Mouse (Mus musculus): ENCODE results near the gene Gm8281. TPM values are rescaled to one million over a fixed set of nuclear protein-coding genes. Genes with fewer than 3 reads are reported as not detected.

Gm8281 gene
- not detected in 4 replicates for total RNA-seq (2023; ENCODE audit: inconsistent age)

DNA sequence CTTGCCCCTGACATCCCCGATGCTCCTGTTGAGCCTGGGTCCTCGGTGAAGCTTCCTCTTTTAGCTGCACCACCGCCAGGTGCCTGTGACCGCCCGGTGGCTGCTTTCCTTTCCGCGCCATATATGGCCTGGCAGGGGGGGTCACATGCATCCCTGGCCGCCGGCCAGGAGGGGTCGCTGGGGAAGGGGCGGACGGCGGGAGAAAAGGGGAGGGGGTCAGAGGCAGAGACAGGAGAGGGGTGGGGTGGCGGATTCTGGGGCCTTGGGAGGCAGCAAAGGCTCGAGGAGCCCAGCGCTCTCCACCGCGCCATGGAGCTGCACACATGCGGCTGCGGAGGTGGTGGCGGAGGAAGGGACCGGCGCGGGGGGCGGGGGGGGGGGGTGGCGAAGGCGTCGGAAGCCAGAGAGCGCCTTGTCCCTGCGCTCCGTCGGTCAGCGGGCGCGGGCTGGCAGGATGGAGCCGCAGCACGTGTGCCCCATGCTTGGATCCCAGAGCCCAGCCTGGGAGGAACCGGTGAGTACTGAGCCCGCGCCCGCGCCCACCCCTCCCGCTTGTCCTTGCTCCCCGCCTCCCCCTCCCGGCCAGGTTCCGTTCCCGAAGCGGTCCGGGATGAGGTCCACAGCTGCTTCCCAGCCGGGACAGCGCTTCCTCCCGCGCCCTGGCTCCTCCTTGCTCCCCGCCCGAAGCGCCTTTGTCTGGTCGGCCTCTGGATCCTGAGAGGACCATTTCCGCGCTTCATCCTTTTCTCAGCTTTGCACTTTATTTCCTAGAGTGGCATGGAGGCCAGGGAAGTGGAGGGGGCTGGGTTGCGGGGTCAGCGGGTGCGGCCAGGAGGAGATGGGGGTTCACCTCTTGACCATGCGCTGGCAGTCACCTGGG lies at the start of gene Gm8281:
Gene Gm8281 (plus strand): TSS at position 430 of the 880 bp plus-strand sequence.

DNA sequence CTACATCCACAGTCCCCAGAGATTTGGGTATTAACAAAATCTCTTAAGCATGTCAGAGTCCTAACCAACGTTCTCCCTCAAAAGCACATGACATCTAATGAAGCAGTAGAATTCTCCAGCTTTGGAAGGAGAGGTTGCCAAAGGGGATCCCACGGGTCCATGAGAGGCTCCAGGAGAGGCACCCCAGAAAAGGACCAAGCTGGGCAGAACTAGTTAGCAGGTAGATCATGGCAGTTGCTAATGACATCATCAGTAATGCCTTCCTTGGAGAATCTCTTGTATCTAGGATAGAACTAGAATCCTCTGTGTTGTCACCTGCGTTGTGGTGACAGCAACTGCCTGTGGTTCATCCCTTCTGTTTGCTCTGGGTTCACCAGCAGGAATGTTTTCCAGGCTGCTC lies 20.5 kb upstream of the Gm8281 start, which contains the start of gene 4930555G01Rik:
Gene 4930555G01Rik (plus strand): TSS at position 301 of the 400 bp plus-strand sequence.

GRCm38 (mm10) chr14:5131219-5131618 lies 60.4 kb downstream of the Gm8281 start, which contains the start of gene Gm8279:
Gm8279 (plus strand) TSS chr14:5131519.

Other genes starting within 250 kb of the Gm8281 start
- gene Gm3269, start 232.9 kb upstream of the Gm8281 start, total RNA-seq (2023; ENCODE audit: inconsistent age) = not detected in 4 replicates
- gene Gm3264, start 215.5 kb upstream of the Gm8281 start, total RNA-seq (2023; ENCODE audit: inconsistent age) = not detected in 4 replicates
- not detected in 4 replicates for gene Gm3278, start 178.6 kb upstream of the Gm8281 start, total RNA-seq (2023; ENCODE audit: inconsistent age)
- not detected in 4 replicates for gene Gm8297, start 87.1 kb upstream of the Gm8281 start, total RNA-seq (2023; ENCODE audit: inconsistent age)
- not detected in 4 replicates for gene Gm3298, start 55.1 kb upstream of the Gm8281 start, total RNA-seq (2023; ENCODE audit: inconsistent age)
- not detected in 4 replicates for gene 4930555G01Rik, start 20.4 kb upstream of the Gm8281 start, total RNA-seq (2023; ENCODE audit: inconsistent age)
- not detected in 4 replicates for gene Gm8279, start 60.5 kb downstream of the Gm8281 start, total RNA-seq (2023; ENCODE audit: inconsistent age)
- not detected in 4 replicates for gene Gm3317, start 93.5 kb downstream of the Gm8281 start, total RNA-seq (2023; ENCODE audit: inconsistent age)
- gene Gm8271, start 114.8 kb downstream of the Gm8281 start, total RNA-seq (2023; ENCODE audit: inconsistent age) = not detected in 4 replicates
- gene Gm3526, start 189.5 kb downstream of the Gm8281 start, total RNA-seq (2023; ENCODE audit: inconsistent age) = not detected in 4 replicates

Measured in B cell, adult (primary cell).